Mouse (Mus musculus): Measurements from ENCODE around the gene Zfp316. TPM values are rescaled to one million over a fixed set of nuclear protein-coding genes. Genes with fewer than 3 reads are reported as not detected.

Gene Zfp316
- total RNA-seq, 2 experiments from 2014 or later, result 0.76 TPM; not detected in 1

DNA sequence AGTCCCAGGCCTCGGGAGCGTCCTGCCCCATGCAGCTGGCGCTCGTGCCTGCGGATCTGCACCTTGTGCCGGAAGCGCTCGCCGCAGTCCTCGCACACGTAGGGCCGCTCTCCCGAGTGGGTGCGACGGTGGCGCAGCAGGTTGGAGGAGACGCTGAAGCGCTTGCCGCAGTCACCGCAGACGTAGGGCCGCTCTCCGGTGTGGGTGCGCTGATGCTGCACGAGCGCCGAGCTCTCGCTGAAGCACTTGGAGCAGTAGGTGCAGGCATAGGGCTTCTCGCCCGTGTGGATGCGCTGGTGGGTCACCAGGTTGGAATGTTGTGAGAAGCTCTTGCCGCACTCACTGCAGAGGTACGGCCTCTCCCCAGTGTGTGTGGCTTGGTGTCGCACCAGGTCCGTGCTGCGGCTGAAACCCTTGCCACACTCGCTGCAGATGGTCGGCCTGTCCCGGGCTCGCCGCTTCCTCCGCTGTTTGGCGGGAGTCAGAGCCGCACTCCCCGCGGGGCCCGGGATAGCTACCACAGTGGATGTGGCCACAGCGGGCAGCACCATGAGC, 18.0 kb upstream of the Zfp316 start:
- no peak for ATAC-seq (replicated peaks; ENCODE audit: low FRiP score, poor library complexity, severe bottlenecking)

GRCm38 (mm10) chr5:143284762-143285161, 14.9 kb upstream of the Zfp316 start:
- no peak for ATAC-seq (replicated peaks; ENCODE audit: low FRiP score, poor library complexity, severe bottlenecking)

DNA sequence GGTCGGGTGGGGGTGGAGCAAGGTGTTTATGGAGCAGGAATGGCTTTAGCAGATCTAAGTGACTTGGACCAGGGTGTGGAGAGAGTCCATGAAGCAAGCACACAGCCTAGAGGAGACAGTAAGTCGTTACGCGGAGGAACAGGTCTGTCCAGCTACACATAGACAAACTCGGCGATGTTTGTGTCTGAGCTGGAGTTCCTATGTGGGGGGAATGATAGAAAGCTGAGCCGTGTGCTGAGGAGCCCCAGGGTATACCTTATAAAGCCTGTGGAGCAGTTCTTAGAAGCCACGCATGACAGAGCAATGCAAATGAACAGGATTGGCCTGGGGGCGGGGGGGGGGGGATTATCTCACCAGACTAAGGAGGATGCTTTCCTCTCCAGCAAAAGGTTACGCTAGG, 9.4 kb upstream of the Zfp316 start:
- ATAC-seq (replicated peaks; ENCODE audit: low FRiP score, poor library complexity, severe bottlenecking), result no peak

DNA sequence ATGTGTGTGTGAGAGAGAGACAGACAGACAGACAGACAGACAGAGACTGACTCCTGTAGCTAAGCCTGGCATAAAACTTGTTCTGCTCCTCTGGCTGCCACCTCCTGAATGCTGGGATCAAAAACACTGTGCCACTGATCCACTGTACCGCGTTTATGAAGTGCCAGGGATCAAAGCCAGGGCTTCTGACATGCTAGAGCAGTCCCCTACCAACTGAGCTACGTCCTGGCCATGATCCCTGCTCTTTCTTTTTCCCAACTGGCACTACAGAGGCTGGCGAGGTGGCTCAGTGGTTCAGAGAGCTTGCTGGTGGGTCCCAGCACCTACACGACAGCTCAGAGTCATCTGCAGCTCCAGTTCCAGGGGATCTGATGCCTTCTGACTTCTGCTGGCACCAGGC, 5.9 kb upstream of the Zfp316 start:
- no peak for ATAC-seq (replicated peaks; ENCODE audit: low FRiP score, poor library complexity, severe bottlenecking)

DNA sequence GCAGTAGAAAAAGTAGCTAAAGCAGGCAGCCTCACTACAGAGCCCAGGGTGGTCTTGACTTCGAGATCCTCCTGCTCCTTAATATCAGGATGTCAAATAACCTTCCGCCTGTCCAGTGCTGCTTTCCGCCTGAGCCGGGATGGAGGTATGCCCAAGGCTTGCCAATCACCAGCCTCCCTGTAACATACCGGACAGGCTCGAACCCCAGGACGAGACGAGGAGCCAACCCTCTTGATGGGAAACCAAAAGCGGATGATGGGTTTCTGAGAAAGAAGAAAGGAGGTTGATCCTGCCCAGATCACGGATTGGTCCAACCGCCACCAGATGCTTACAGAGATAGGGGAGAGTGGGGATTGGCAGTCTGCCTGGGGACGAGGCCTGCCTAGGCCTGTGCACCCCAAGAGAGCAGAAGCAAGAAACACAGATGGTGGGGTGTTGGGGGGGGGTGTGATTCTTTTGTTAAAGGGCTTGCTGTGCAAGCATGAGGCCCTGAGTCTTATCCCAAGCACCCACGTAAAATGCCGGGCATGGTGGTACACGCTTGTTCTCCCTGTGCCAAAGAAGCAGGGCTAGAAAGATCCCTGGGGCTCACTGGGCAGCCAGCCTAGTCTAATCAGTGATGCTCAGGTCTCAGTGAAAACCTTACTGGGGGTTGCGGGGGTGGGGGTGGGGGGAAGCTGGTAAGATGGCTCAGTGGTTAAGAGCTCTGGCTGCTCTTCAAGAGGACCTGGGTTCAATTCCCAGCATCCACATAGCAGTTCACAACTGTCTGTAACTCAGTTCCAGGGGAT, 2.9 kb upstream of the Zfp316 start:
- peak; percentile 73 for ATAC-seq (replicated peaks; ENCODE audit: low FRiP score, poor library complexity, severe bottlenecking)

- ATAC-seq (replicated peaks; ENCODE audit: low FRiP score, poor library complexity, severe bottlenecking), result peak; percentile 55
Measured at GRCm38 (mm10) chr5:143272108-143272507, 2.3 kb upstream of the Zfp316 start.

DNA sequence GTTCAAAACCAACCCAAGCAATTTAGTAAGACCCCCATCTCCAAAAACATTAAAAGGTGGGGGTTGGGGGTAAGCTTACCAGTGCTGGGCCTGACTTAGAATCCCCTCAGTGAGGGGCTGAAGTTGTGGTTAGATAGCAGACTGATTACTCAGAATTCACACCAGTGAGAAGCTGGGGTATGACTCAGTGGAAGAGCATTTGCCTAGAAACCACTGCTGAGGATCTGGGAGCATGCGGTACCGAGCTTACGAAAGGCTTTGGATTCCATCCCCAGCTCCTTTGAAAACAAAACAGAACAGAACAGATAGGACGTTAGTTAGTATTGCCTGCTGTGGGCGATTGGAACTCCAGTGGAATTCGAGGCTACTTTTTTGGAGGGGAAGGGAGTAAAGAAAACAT, 1.8 kb upstream of the Zfp316 start:
- no peak for ATAC-seq (replicated peaks; ENCODE audit: low FRiP score, poor library complexity, severe bottlenecking)

DNA sequence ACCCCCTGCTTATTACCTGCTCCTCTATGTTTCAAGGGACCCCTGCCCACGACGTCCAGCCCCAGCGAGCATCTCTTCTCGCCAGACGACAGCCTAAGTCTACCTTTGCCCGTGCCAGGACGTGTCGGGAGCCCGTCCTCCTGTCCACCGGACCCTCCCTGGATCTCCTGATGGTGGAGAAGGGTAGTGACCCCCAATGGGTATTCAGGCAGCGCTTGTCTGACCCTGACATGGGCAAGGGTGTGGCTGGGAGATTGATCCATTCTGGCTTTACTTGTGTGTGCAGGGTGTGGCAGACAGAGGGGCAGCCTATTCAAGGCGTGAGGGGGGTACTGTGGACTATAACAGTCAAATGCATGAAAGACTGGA, 313 bp upstream of the Zfp316 start:
- no peak for ATAC-seq (replicated peaks; ENCODE audit: low FRiP score, poor library complexity, severe bottlenecking)

DNA sequence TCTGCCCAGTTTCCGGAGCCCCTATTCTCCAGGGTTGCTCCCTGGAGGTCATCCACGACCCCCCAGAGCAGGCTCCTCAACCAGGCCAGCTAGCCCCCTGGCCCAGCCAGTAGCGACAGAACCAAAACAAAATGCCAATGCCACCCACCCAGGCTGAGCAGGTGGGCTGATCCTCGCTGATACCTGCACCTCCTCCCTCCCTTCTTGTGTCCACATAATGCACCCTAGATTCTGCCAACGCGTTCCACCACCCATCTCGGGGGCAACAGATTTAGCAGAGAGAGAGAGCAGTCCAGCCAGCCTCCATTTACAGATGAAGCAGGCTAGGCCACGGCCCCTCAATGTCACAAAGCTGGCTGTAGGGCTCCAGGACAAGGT, 848 bp downstream of the Zfp316 start:
- ATAC-seq (replicated peaks; ENCODE audit: low FRiP score, poor library complexity, severe bottlenecking), result no peak

GRCm38 (mm10) chr5:143266794-143267193, 3.0 kb downstream of the Zfp316 start:
- ATAC-seq (replicated peaks; ENCODE audit: low FRiP score, poor library complexity, severe bottlenecking), result no peak

- ATAC-seq (replicated peaks; ENCODE audit: low FRiP score, poor library complexity, severe bottlenecking), result no peak
Measured at GRCm38 (mm10) chr5:143265409-143265808, 4.4 kb downstream of the Zfp316 start.

DNA sequence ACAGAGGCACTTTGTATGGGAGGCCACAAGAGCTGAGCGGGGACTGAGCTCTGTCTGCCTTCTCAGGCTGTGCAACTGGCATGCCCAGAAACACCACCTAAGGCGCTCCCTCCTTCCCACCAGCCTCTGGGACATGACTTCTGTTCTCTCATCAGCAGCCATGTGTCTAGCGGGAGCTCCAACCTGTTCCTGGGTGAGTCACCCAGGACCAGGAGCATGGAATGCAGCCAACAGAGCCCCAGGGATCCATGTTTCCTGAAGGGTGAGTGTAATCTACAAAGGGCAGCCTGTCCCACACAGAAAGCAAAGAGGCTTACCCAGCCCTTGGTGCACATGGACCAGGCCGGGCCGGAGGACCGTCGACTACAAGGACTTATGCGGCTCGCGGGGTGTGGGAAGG, 5.1 kb downstream of the Zfp316 start:
- no peak for ATAC-seq (replicated peaks; ENCODE audit: low FRiP score, poor library complexity, severe bottlenecking)

DNA sequence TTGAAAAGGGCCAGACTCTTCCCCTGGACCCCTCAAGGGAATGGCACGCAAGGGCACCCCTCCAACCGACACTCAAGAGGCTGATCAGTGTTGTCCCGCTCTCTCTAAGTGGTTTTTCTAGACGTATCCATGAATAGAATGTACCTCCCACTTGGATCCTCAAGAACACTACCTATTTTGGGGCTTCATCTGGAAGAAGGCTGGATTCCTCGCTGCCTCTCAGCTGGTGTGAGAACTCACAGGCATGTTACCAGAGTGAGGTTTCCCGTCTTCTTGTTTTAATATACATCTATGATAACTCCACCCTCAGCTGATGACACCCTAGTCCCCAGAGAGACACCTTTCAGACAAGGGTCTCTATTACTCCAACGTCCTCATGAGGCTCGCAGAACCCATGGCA, 8.2 kb downstream of the Zfp316 start:
- no peak for ATAC-seq (replicated peaks; ENCODE audit: low FRiP score, poor library complexity, severe bottlenecking)

- no peak for ATAC-seq (replicated peaks; ENCODE audit: low FRiP score, poor library complexity, severe bottlenecking)
Measured at GRCm38 (mm10) chr5:143255802-143256201, 14.0 kb downstream of the Zfp316 start.

- no peak for ATAC-seq (replicated peaks; ENCODE audit: low FRiP score, poor library complexity, severe bottlenecking)
Measured at GRCm38 (mm10) chr5:143255131-143255519, 14.7 kb downstream of the Zfp316 start.

DNA sequence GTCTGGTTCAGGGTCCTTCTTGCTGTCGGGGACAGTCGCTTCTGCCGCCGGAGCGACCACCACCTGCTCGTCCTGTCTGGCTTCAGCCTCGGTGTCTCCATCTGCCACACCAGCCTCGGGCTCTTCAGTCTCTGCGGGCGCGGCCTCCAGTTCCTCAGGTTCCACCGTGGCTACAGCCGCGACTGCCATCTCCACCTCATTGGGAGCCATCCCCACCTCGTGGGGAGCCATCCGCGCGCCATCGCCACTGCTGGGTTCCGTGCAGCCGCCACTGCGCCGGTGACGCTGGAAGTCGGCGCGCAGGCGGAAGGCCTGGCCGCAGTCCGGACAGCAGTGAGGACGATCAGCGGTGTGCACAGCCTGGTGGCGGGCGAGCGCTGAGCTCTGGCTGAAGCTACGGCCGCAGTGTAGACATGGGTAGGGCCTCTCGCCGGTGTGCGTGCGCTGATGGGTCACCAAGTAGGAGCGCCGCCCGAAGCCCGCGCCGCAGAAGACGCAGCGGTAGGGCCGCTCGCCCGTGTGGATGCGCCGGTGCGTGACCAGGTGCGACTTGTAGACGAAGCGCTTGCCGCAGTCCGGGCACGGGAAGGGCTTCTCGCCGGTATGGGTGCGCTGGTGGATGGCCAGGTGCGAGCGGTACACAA, 15.2 kb downstream of the Zfp316 start:
- no peak for ATAC-seq (replicated peaks; ENCODE audit: low FRiP score, poor library complexity, severe bottlenecking)

DNA sequence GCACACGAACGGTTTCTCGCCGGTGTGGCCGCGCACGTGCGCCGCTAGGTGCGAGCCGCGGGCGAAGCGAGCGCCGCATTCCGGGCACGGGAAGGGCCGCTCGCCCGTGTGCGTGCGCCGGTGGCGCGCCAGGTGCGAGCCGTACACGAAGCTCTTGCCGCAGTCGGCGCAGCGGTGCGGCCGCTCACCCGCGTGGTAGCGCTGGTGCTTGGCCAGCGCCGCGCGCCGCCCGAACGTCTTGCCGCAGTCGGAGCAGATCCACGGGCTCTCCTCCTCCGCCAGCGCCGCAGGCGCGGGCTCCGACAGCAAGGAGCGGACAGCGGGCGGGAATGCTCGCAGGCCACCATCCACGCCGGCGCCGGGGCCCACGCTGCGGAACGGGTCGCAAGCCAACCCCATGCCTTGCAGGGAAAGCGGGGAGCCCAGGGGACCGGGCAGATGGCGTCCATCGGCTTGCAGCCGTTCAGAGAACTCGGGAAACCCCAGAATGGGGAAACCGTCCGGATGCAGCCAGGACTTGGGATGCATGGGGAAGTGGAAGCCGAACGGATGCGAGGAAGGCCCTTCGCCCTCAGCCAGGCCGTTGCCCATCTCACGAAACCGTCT, 15.8 kb downstream of the Zfp316 start:
- no peak for ATAC-seq (replicated peaks; ENCODE audit: low FRiP score, poor library complexity, severe bottlenecking)

DNA sequence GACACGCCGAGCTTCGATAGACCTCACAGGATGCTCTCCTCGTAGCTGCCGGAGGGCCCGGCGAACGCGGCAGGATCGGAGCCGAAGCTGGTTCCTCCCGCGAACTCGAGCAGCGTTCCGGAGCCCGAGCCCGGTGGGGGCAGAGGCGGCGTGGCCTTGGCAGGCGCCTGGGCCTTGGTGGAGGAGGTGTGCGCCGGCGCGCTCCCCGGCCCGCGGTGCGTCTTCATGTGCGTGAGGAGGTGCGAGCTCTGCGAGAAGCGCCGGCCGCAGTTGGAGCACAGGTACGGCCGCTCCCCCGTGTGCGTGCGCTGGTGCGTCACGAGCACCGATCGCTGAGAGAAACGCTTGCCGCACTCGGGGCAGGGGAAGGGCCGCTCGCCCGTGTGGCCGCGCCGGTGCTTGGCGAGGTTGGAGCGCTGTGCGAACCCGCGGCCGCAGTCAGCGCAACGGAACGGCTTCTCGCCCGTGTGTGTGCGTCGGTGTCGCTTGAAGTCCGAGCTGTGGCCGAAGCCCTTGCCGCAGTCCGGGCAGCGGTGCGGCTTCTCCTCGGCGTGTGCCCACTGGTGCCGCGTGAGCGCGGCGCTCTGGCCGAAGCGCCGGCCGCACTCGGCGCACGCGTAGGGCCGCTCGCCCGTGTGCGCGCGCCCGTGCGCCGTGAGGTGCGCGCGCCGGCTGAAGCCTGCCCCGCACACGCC, 16.5 kb downstream of the Zfp316 start:
- ATAC-seq (replicated peaks; ENCODE audit: low FRiP score, poor library complexity, severe bottlenecking), result no peak

- ATAC-seq (replicated peaks; ENCODE audit: low FRiP score, poor library complexity, severe bottlenecking), result no peak
Measured at GRCm38 (mm10) chr5:143252791-143253185, 17.0 kb downstream of the Zfp316 start.

DNA sequence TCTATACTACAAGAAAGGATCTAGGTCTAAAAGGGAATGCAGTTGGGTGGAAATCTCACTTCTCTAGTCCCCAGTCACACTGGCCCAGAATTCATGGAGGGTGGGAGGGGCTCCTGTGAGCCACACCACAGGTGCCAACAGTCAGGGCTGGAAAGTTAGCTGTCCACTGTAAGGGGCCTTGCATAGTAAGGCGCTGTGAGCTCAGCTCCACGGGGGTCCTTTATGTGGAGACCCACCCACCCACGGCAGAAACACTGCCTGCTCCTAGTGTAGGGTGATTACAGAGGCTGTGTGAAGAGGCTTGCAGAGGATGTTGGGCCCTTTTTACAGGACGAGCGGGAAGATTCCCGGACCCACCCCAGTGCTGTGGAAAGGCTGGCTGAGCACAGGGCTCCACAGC, 17.8 kb downstream of the Zfp316 start:
- ATAC-seq (replicated peaks; ENCODE audit: low FRiP score, poor library complexity, severe bottlenecking), result no peak

Measured in erythroid progenitor cell, adult 5-6 weeks (primary cell).